Mouse (Mus musculus) liver, embryonic 12.5 days (tissue): Measurements from ENCODE around the gene Hmgn1. TPM values are rescaled to one million over a fixed set of nuclear protein-coding genes. Genes with fewer than 3 reads are reported as not detected.
"Not testable (repeated sequence)": the region's sequence is repeated elsewhere in the genome, so short reads cannot be mapped to it uniquely, and the experiment has no call there.

Experiments used
- ATAC-seq: fragments of 200-750 bp; cut with Nextera tagmentation; 2 replicates; pipeline ENCODE4 v1.8.0; 2017; ENCODE audit warnings: moderate number of reproducible peaks, mild to moderate bottlenecking, moderate library complexity
- H3K27ac ChIP-seq: fragments of 300-500 bp; sonication (generic); 2 replicates; pipeline ENCODE4 v1.5.1; 2016; ENCODE audit warnings: mild to moderate bottlenecking
- H3K27me3 ChIP-seq: fragments of 300-500 bp; sonication (generic); replicated peaks from 2 replicates; pipeline ENCODE4 v1.6.1; 2016; ENCODE audit warnings: mild to moderate bottlenecking, moderate library complexity
- H3K36me3 ChIP-seq: fragments of 300-500 bp; sonication (generic); 2 replicates; pipeline ENCODE4 v1.6.1; 2016; ENCODE audit warnings: mild to moderate bottlenecking, moderate library complexity
- H3K4me1 ChIP-seq: fragments of 300-500 bp; sonication (generic); 2 replicates; pipeline ENCODE4 v1.6.1; 2016
- H3K4me2 ChIP-seq: fragments of 300-500 bp; sonication (generic); 2 replicates; pipeline ENCODE4 v1.6.1; 2016; ENCODE audit warnings: mild to moderate bottlenecking, moderate library complexity
- H3K4me3 ChIP-seq: fragments of 300-500 bp; sonication (generic); 2 replicates; pipeline ENCODE4 v1.5.1; 2016; ENCODE audit warnings: mild to moderate bottlenecking, moderate library complexity
- H3K9ac ChIP-seq: fragments of 300-500 bp; sonication (generic); 2 replicates; pipeline ENCODE4 v1.6.1; 2016; ENCODE audit warnings: mild to moderate bottlenecking, moderate library complexity
- H3K9me3 ChIP-seq: fragments of 300-500 bp; sonication (generic); replicated peaks from 2 replicates; pipeline ENCODE4 v1.6.1; 2016; ENCODE audit warnings: mild to moderate bottlenecking, moderate library complexity
- WGBS: fragments of 180-500 bp; shearing (Covaris S2); methylation state at CpG from one replicate; pipeline ENCODE4 v1.1.7; 2016; ENCODE audit not compliant: insufficient replicate concordance; 5-methylcytosine and 5-hydroxymethylcytosine counted together
- polyA plus RNA-seq: library from polyadenylated mRNA; unstranded; fragments of >200 nt; fragmentation: Nextera tagmentation; extraction: Ambion mirVana; gene quantifications from 2 replicates; pipeline ENCODE4 v1.2.1, GENCODE M21; 2016

Gene Hmgn1
- polyA plus RNA-seq, 1 experiment from 2014 or later, result 238 TPM

- Histone ChIP-seq H3K36me3 (peaks cover 44% of the 10 kb centered on the region), H3K9me3 (no peaks in the 10 kb centered on the region), H3K4me1 (no peaks in the 10 kb centered on the region), H3K27me3 (no peaks in the 10 kb centered on the region; the same call in 1 of the 2 replicates), H3K9ac (no peak overlapping the region), H3K4me3 (no peak overlapping the region), H3K27ac (no peak overlapping the region), H3K4me2 (no peak overlapping the region)
- 62% methylated on average over 4 of the region's 4 CpGs for WGBS
- no peak for ATAC-seq
Measured at GRCm38 (mm10) chr16:96120022-96120623, 7.4 kb downstream of the Hmgn1 start.

DNA sequence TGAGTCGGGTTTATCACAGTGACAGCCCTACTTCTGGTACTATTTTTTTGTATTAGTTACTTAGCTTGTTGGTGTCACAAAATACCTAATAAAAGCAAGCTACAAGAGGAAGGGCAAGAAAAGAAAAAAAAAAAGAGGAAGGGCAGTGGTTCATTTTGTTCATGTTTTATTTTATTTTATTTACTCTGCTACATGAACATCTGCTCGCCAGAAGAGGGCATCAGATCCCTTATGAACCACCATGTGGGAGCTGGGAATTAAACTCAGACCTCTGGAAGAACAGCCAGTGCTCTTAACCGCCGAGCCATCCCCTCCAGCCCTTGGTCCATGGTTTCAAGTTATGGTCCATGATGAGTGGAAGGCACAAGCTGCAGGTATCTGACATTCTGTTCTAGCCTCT is 12.8 kb downstream of the Hmgn1 start:
- no peak overlapping the region for H3K4me2 ChIP-seq
- H3K4me3 ChIP-seq, result no peak overlapping the region
- no peak for ATAC-seq
- no peaks in the 10 kb centered on the region for H3K9me3 ChIP-seq
- no peaks in the 10 kb centered on the region for H3K36me3 ChIP-seq
- H3K27me3 ChIP-seq, result peaks cover 4% of the 10 kb centered on the region; the same call in 1 of the 2 replicates
- no peak overlapping the region for H3K27ac ChIP-seq
- WGBS, result 39% methylated on average over 4 of the region's 4 CpGs
- no peaks in the 10 kb centered on the region for H3K4me1 ChIP-seq
- no peak overlapping the region for H3K9ac ChIP-seq

GRCm38 (mm10) chr16:96112769-96113168 is 14.8 kb downstream of the Hmgn1 start:
- Histone ChIP-seq H3K4me2 (no peak overlapping the region), H3K4me3 (no peak overlapping the region), H3K36me3 (no peaks in the 10 kb centered on the region), H3K27ac (no peak overlapping the region), H3K27me3 (peaks cover 4% of the 10 kb centered on the region; the same call in 1 of the 2 replicates), H3K4me1 (no peaks in the 10 kb centered on the region), H3K9ac (no peak overlapping the region), H3K9me3 (no peaks in the 10 kb centered on the region)
- ATAC-seq, result no peak
- WGBS, result 43% methylated on average over 2 of the region's 2 CpGs

DNA sequence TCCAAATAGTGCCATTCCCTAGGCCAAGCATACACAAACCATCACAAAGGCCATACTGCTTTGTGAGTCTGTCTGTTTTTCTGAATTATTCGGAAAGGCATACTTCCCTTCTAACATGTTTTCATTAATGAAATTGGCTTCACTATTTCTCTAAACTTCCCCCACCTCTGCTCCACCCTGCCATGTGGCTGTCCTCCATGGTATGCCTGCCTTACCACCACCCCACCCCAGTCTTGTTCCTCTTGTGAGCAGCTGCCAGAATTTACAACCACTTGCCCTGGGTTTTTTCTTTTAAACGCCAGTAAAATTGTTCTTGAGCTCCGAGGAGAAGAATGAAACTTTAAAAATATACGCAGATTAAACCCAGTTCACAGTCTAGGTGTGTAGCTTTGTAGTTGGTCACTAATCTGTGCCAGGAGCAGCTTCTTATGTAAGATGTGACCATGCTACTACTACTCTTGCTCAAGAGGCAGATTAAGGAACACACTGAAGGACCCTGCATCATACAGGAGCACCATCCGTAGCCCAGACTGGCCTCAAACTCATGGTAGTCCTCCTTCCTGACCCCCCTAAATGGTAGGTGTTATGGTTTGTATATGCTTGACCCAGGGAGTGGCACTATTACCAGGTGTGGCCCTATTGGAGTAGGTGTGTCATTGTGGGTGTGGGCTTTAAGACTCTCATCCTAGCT is 16.7 kb downstream of the Hmgn1 start:
- Histone ChIP-seq H3K27me3 (peaks cover 4% of the 10 kb centered on the region; the same call in 1 of the 2 replicates), H3K4me1 (no peaks in the 10 kb centered on the region), H3K9me3 (no peaks in the 10 kb centered on the region), H3K27ac (no peak overlapping the region), H3K36me3 (no peaks in the 10 kb centered on the region), H3K4me3 (no peak overlapping the region), H3K4me2 (no peak overlapping the region), H3K9ac (no peak overlapping the region)
- no peak for ATAC-seq
- WGBS, result 68% methylated on average over 5 of the region's 5 CpGs

GRCm38 (mm10) chr16:96109673-96110072 is 17.9 kb downstream of the Hmgn1 start:
- Histone ChIP-seq H3K27me3 (0 out of 2 replicates have a peak, but pooled peaks cover 4% of the 10 kb centered on the region), H3K4me2 (no peak overlapping the region), H3K27ac (no peak overlapping the region), H3K9me3 (no peaks in the 10 kb centered on the region), H3K4me3 (no peak overlapping the region), H3K9ac (no peak overlapping the region), H3K4me1 (no peaks in the 10 kb centered on the region), H3K36me3 (no peaks in the 10 kb centered on the region)
- no peak for ATAC-seq
- WGBS, result 44% methylated on average over 4 of the region's 4 CpGs

DNA sequence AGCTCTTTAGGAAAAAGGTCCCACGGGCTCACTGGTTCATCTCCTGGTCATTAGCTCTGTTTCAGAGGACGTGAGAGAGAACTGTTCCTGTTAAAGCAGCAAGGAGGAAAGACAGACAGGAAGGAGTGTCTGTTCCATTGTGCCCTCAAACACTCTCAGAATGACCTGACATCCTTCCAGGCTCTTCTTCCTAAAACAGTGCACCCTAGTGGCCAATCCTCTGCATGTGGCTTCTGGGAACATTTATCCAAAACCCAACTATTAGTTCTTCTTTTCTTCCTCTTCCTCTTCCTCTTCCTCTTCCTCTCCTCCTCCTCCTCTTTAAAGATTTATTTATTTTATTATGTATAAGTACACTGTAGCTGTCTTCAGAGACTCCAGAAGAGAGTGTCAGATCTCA is 24.5 kb downstream of the Hmgn1 start:
- Histone ChIP-seq H3K36me3 (no peaks in the 10 kb centered on the region), H3K9me3 (no peaks in the 10 kb centered on the region), H3K9ac (no peak overlapping the region), H3K4me3 (no peak overlapping the region), H3K4me1 (no peaks in the 10 kb centered on the region), H3K27me3 (no peaks in the 10 kb centered on the region), H3K27ac (no peak overlapping the region), H3K4me2 (no peak overlapping the region)
- no peak for ATAC-seq
- WGBS, result 24% methylated on average over 2 of the region's 2 CpGs

DNA sequence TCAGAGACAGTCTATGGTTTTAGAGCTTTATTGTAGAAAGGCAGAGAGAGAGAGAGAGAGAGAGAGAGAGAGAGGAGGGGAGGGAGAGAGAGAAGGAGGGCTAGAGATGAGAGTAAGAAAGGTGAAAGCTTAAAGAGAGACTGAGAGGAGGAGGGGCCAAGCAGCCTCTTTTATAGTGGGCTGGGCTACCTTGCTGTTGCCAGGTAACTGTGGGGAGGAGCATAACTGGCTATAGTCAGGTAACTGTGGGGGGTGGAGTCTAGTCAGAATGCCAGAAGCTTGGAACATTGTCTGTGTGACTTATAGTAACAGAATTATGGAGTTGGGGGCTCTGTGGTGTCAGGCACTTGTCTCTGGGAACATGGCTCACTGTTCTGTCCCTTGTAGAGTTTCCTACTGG is 29.7 kb downstream of the Hmgn1 start:
- not testable (repeated sequence) for H3K27me3 ChIP-seq, H3K9me3 ChIP-seq, H3K4me1 ChIP-seq, H3K9ac ChIP-seq, ATAC-seq, H3K27ac ChIP-seq, H3K4me2 ChIP-seq, H3K36me3 ChIP-seq, H3K4me3 ChIP-seq

GRCm38 (mm10) chr16:96095966-96096365 is 31.6 kb downstream of the Hmgn1 start:
- H3K4me3 ChIP-seq, result no peak overlapping the region

DNA sequence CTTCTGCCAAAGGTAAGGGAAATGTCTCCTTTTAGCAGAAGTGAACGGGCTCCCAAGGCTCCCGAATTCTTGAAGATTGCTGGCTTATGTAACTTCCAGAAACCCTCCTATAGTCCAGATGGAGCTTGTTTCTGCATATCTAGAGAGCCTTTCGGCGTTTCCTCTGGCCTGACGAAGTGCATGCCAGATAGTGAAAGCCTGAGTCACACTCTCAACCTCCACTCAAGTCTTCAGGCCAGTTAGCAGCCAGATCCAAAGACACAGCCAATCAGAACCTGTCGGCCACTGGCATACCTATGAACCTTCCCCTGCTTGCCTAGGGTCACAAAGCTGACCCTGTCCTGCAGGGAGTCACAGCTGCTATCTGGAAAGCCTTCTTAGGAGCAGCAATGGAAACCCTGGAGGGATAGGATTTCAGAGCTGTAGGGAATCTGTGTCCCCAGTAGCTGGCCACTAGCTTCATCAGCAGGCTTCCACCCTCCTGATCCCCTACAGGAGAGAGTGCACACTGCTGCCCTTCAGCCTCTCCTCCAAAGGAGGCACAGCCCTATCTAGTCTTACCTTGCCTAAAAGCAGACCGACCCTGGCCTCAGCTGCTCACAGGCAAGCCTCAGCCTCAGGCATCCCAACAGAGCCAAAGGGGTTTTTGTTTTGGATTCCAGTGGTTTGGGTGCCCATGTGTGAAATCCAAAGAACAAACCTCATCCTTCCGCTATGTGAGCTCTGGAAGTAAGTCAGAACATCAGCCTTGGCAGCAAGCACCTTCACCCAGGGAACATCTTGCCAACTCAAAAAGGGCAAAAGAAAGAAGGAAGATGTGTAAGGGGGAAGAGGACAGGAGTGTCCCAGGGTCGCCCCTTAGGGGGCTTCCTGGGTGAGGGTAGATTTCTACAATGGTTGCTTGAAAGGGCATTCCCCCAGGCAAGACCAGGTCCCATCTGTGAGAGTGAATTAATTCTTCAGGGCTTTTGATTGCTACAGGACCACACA is 35.7 kb downstream of the Hmgn1 start:
- no peak overlapping the region for H3K4me3 ChIP-seq
- H3K36me3 ChIP-seq, result no peaks in the 10 kb centered on the region
- H3K4me1 ChIP-seq, result no peaks in the 10 kb centered on the region; the same call in 1 of the 2 replicates
- no peak overlapping the region for H3K27ac ChIP-seq
- peaks cover 34% of the 10 kb centered on the region for H3K27me3 ChIP-seq
- no peak overlapping the region for H3K9ac ChIP-seq
- no peak overlapping the region for H3K4me2 ChIP-seq
- H3K9me3 ChIP-seq, result no peaks in the 10 kb centered on the region
- 36% methylated on average over 9 of the region's 9 CpGs for WGBS
- no peak for ATAC-seq

More at GRCm38 (mm10) chr16:96095966-96096365, 31.6 kb downstream of the Hmgn1 start:
- H3K27ac ChIP-seq, result no peak overlapping the region
- no peak overlapping the region for H3K4me2 ChIP-seq
- H3K4me1 ChIP-seq, result no peaks in the 10 kb centered on the region
- 77% methylated on average over 5 of the region's 5 CpGs for WGBS
- no peaks in the 10 kb centered on the region for H3K9me3 ChIP-seq
- H3K9ac ChIP-seq, result no peak overlapping the region
- no peak for ATAC-seq
- peaks cover 3% of the 10 kb centered on the region for H3K27me3 ChIP-seq
- no peaks in the 10 kb centered on the region for H3K36me3 ChIP-seq

- H3K27ac ChIP-seq, result no peak overlapping the region
- no peak overlapping the region for H3K9ac ChIP-seq
- WGBS, result 62% methylated on average over 5 of the region's 5 CpGs
- H3K4me3 ChIP-seq, result no peak overlapping the region
- no peak for ATAC-seq
- no peaks in the 10 kb centered on the region for H3K9me3 ChIP-seq
- no peak overlapping the region for H3K4me2 ChIP-seq
- H3K4me1 ChIP-seq, result peaks cover 5% of the 10 kb centered on the region
- H3K27me3 ChIP-seq, result peaks cover 52% of the 10 kb centered on the region
- no peaks in the 10 kb centered on the region for H3K36me3 ChIP-seq
Measured at GRCm38 (mm10) chr16:96088120-96088519, 39.4 kb downstream of the Hmgn1 start.

DNA sequence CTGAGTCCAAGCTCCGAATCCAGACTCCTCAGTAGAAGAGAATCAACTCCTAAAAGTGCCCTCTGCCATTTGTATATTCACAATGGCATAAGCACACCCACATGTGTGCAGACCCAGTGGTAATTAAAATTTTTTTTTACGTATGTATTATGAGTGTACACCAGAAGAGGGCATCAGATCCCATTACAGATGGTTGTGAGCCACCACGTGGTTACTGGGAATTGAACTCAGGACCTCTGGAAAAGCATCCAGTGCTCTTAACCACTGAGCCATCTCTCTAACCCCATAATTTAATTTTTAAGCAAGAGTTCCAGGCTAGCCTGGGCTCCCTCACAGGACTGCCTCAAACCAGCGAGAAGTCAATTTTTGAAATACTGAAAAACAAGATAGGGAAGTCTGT is 40.1 kb downstream of the Hmgn1 start:
- ATAC-seq, result no peak
- H3K27me3 ChIP-seq, result peaks cover 59% of the 10 kb centered on the region
- WGBS, result 51% methylated on average over 4 of the region's 4 CpGs
- no peak overlapping the region for H3K4me3 ChIP-seq
- no peaks in the 10 kb centered on the region for H3K9me3 ChIP-seq
- no peaks in the 10 kb centered on the region for H3K36me3 ChIP-seq
- H3K4me1 ChIP-seq, result peaks cover 12% of the 10 kb centered on the region
- H3K4me2 ChIP-seq, result no peak overlapping the region
- no peak overlapping the region for H3K27ac ChIP-seq
- H3K9ac ChIP-seq, result no peak overlapping the region

DNA sequence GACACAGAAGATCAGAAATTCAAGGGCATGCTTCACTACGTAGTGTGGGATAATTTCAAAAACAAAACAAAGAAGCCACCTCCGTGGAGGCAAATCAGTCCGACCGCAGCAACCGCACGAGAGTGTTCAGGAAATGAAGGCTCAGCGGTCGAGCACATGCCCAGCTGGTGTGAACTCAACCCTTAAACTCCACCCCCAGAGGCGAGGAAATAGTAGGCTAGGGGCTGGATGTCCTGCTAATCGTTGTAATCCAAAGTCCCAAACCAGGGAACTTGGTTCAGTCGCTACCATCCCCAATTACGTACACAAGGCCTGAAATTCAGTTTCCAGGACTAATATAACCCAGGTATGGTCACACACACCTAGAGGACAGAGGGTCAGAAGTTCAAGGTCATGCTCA is 40.5 kb downstream of the Hmgn1 start:
- H3K27ac ChIP-seq, result no peak overlapping the region
- H3K36me3 ChIP-seq, result no peaks in the 10 kb centered on the region
- H3K9ac ChIP-seq, result no peak overlapping the region
- no peak for ATAC-seq
- H3K4me3 ChIP-seq, result no peak overlapping the region
- peaks cover 13% of the 10 kb centered on the region for H3K4me1 ChIP-seq
- 52% methylated on average over 12 of the region's 12 CpGs for WGBS
- no peak overlapping the region for H3K4me2 ChIP-seq
- H3K27me3 ChIP-seq, result peaks cover 63% of the 10 kb centered on the region
- H3K9me3 ChIP-seq, result no peaks in the 10 kb centered on the region
